Mouse (Mus musculus): Measurements from ENCODE around the gene Slc51b. TPM values are rescaled to one million over a fixed set of nuclear protein-coding genes. Genes with fewer than 3 reads are reported as not detected.
A peak's percentile ranks its signal among the peaks of the same experiment; 100 is the strongest.

Slc51b gene
- total RNA-seq, 1 experiment, result not detected

DNA sequence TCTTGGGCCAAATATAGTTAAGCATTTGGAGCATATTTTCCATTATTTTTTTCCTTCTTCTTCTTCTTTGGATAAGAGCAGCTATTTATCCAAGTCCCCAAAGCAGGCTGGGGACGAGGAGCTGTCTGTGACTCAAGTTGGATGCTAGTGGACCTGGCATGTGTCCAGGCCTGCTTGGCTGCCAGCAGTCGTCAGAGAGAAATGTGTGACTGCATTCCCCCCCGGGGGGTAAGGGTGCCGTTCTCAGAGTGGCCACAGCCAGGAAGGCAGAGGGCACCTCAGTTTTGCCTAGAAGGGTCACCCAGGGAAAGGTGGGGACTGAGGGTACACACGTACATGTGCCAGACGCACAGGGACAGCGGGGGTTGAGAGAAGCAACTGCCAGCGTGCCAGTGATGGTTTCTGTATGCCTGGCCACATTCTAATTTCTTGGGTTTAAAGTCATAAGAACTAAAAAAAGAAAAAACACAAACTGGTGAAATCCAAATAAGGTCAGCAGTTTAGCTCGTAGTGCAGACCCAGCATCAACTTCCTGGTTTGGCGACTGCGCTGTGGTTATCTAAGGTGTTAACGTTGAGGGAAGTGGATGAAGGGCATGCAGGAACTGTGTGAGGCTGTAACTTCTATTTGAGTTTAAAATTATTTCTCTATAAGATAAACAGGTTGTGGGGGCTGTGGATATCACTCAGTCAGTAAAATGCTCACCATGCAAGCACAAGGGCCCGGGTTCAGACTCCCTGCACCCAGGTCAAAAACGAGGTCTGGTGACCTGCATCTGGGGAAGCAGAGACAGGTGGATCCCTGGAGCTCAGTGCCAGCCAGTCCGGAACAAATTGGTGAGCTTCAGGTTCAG lies 18.2 kb downstream of the Slc51b start:
- H3K9ac ChIP-seq (ENCODE audit: insufficient read depth, low read depth, low read length, poor library complexity, severe bottlenecking), result no peak overlapping the region
- in situ Hi-C loops (cut with MboI; ENCODE audit: low sequenced_read_pairs in 2 of 2, unreplicated experiment in 2 of 2), result no loop called here
- no peaks in the 10 kb centered on the region for H3K9me3 ChIP-seq (ENCODE audit: control insufficient read depth, insufficient read depth, low read depth, low read length)
- H3K36me3 ChIP-seq (ENCODE audit: control insufficient read depth, insufficient read depth, low read length, poor library complexity, severe bottlenecking), result no peaks in the 10 kb centered on the region
- no peak overlapping the region for H3K27ac ChIP-seq (ENCODE audit: insufficient read depth, low read depth, low read length, poor library complexity, severe bottlenecking)
- TF ChIP-seq HCFC1 (IDR thresholded peaks at IDR 0.05; ENCODE audit: borderline replicate concordance, insufficient read depth, low read length) (no peak), ZNF384 (IDR thresholded peaks at IDR 0.05; ENCODE audit: low read depth, low read length) (no peak), MAFK (IDR thresholded peaks at IDR 0.05; ENCODE audit: insufficient read depth, low read depth, low read length) (no peak), ZC3H11A (IDR thresholded peaks at IDR 0.05; ENCODE audit: borderline replicate concordance, low read depth, low read length) (no peak), CHD2 (IDR thresholded peaks at IDR 0.05; ENCODE audit: low read depth, low read length) (no peak)
- H3K4me1 ChIP-seq (ENCODE audit: control insufficient read depth in 2 of 2, insufficient read depth in 2 of 2, low read length in 2 of 2, poor library complexity in 1 of 2), result no peaks in the 10 kb centered on the region
- DNase-seq (ENCODE audit: low read depth, low spot score), result no peak
- H3K4me3 ChIP-seq (ENCODE audit: insufficient read depth in 1 of 2, low read depth in 1 of 2, low read length in 2 of 2, poor library complexity in 1 of 2, severe bottlenecking in 1 of 2), result no peak overlapping the region

DNA sequence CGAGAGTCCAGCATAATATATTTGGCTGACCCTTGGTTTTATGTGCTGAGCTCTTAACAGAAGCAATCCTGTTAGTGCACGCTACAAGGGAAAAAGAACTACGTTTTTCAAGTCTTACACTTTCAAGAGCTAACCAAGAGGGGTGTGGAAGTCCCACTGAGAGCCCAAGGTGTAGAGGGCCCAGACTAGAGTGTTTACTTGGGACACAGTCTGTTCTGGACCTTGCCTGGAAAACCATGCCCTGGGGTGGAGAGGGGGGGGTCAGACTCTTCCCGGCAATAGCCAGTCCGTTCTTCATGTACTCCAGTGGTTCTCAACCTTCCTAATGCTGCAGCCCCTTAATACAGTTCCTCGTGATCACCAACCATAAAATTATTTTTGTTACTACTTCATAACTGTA lies 22.8 kb downstream of the Slc51b start:
- in situ Hi-C loops (cut with MboI; ENCODE audit: low sequenced_read_pairs in 2 of 2, unreplicated experiment in 2 of 2), result no loop called here
- Histone ChIP-seq H3K9me3 (ENCODE audit: control insufficient read depth, insufficient read depth, low read depth, low read length) (no peaks in the 10 kb centered on the region), H3K9ac (ENCODE audit: insufficient read depth, low read depth, low read length, poor library complexity, severe bottlenecking) (no peak overlapping the region), H3K36me3 (ENCODE audit: control insufficient read depth, insufficient read depth, low read length, poor library complexity, severe bottlenecking) (no peaks in the 10 kb centered on the region), H3K27ac (ENCODE audit: insufficient read depth, low read depth, low read length, poor library complexity, severe bottlenecking) (no peak overlapping the region), H3K4me1 (ENCODE audit: control insufficient read depth in 2 of 2, insufficient read depth in 2 of 2, low read length in 2 of 2, poor library complexity in 1 of 2) (no peaks in the 10 kb centered on the region), H3K4me3 (ENCODE audit: insufficient read depth in 1 of 2, low read depth in 1 of 2, low read length in 2 of 2, poor library complexity in 1 of 2, severe bottlenecking in 1 of 2) (no peak overlapping the region)
- no peak for DNase-seq (ENCODE audit: low read depth, low spot score)
- TF ChIP-seq ZNF384 (IDR thresholded peaks at IDR 0.05; ENCODE audit: low read depth, low read length) (no peak), ZC3H11A (IDR thresholded peaks at IDR 0.05; ENCODE audit: borderline replicate concordance, low read depth, low read length) (no peak), HCFC1 (IDR thresholded peaks at IDR 0.05; ENCODE audit: borderline replicate concordance, insufficient read depth, low read length) (no peak), MAFK (IDR thresholded peaks at IDR 0.05; ENCODE audit: insufficient read depth, low read depth, low read length) (no peak), CHD2 (IDR thresholded peaks at IDR 0.05; ENCODE audit: low read depth, low read length) (no peak)

- no peak for DNase-seq (ENCODE audit: low read depth, low spot score)
- in situ Hi-C loops (cut with MboI; ENCODE audit: low sequenced_read_pairs in 2 of 2, unreplicated experiment in 2 of 2), result no loop called here
- Histone ChIP-seq H3K9ac (ENCODE audit: insufficient read depth, low read depth, low read length, poor library complexity, severe bottlenecking) (peak within 1 kb of the TSS; percentile 42; the same call in 1 of the 2 replicates), H3K36me3 (ENCODE audit: control insufficient read depth, insufficient read depth, low read length, poor library complexity, severe bottlenecking) (no peaks in the 10 kb centered on the region), H3K4me1 (ENCODE audit: control insufficient read depth in 2 of 2, insufficient read depth in 2 of 2, low read length in 2 of 2, poor library complexity in 1 of 2) (no peaks in the 10 kb centered on the region), H3K27ac (ENCODE audit: insufficient read depth, low read depth, low read length, poor library complexity, severe bottlenecking) (no peak within 1 kb of the TSS), H3K9me3 (ENCODE audit: control insufficient read depth, insufficient read depth, low read depth, low read length) (no peaks in the 10 kb centered on the region), H3K4me3 (ENCODE audit: insufficient read depth in 1 of 2, low read depth in 1 of 2, low read length in 2 of 2, poor library complexity in 1 of 2, severe bottlenecking in 1 of 2) (peak within 1 kb of the TSS; percentile 60 to 68)
- no peak for TF ChIP-seq HCFC1 (IDR thresholded peaks at IDR 0.05; ENCODE audit: borderline replicate concordance, insufficient read depth, low read length)
- no peak for TF ChIP-seq ZC3H11A (IDR thresholded peaks at IDR 0.05; ENCODE audit: borderline replicate concordance, low read depth, low read length)
- TF ChIP-seq CHD2 (IDR thresholded peaks at IDR 0.05; ENCODE audit: low read depth, low read length), result no peak
- no peak for TF ChIP-seq MAFK (IDR thresholded peaks at IDR 0.05; ENCODE audit: insufficient read depth, low read depth, low read length)
- TF ChIP-seq ZNF384 (IDR thresholded peaks at IDR 0.05; ENCODE audit: low read depth, low read length), result no peak
Measured at GRCm38 (mm10) chr9:65398279-65398678, 24.5 kb downstream of the Slc51b start, which contains the start of gene Rasl12. TSS of gene Rasl12 (plus strand) at chr9:65398506.

DNA sequence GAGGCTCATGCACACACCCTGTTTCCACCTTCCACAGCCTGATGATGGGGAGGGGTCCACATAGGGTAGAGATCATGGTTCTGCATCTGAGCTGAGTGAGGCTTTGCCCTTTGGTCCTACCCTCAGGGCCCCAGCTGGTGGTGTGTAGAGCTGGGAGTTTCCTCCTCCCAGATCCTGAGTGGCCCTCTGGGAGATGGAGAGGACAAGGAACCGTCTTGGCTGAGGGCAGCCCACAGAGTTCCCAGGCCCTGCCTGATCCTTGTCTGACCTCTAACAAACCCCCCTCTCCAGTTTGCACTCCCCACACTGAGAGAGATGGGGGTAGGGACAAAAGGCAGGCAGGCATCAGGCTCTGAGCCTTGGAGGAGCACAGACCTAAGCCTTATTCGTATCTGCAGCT lies 28.4 kb downstream of the Slc51b start:
- H3K9me3 ChIP-seq (ENCODE audit: control insufficient read depth, insufficient read depth, low read depth, low read length), result no peaks in the 10 kb centered on the region
- no peak for DNase-seq (ENCODE audit: low read depth, low spot score)
- H3K9ac ChIP-seq (ENCODE audit: insufficient read depth, low read depth, low read length, poor library complexity, severe bottlenecking), result no peak overlapping the region
- in situ Hi-C loops (cut with MboI; ENCODE audit: low sequenced_read_pairs in 2 of 2, unreplicated experiment in 2 of 2), result no loop called here
- no peak overlapping the region for H3K4me3 ChIP-seq (ENCODE audit: insufficient read depth in 1 of 2, low read depth in 1 of 2, low read length in 2 of 2, poor library complexity in 1 of 2, severe bottlenecking in 1 of 2)
- TF ChIP-seq ZNF384 (IDR thresholded peaks at IDR 0.05; ENCODE audit: low read depth, low read length) (no peak), ZC3H11A (IDR thresholded peaks at IDR 0.05; ENCODE audit: borderline replicate concordance, low read depth, low read length) (no peak), CHD2 (IDR thresholded peaks at IDR 0.05; ENCODE audit: low read depth, low read length) (no peak), MAFK (IDR thresholded peaks at IDR 0.05; ENCODE audit: insufficient read depth, low read depth, low read length) (no peak), HCFC1 (IDR thresholded peaks at IDR 0.05; ENCODE audit: borderline replicate concordance, insufficient read depth, low read length) (no peak)
- no peak overlapping the region for H3K27ac ChIP-seq (ENCODE audit: insufficient read depth, low read depth, low read length, poor library complexity, severe bottlenecking)
- H3K4me1 ChIP-seq (ENCODE audit: control insufficient read depth in 2 of 2, insufficient read depth in 2 of 2, low read length in 2 of 2, poor library complexity in 1 of 2), result peaks cover 0 to 3% of the 10 kb centered on the region in 2 experiments; a peak in 1 of 4 replicates
- no peaks in the 10 kb centered on the region for H3K36me3 ChIP-seq (ENCODE audit: control insufficient read depth, insufficient read depth, low read length, poor library complexity, severe bottlenecking)

All from ES-E14 (cell line).